ENCODE assay signal across 16 mouse cellular contexts in the genomic region with DNA sequence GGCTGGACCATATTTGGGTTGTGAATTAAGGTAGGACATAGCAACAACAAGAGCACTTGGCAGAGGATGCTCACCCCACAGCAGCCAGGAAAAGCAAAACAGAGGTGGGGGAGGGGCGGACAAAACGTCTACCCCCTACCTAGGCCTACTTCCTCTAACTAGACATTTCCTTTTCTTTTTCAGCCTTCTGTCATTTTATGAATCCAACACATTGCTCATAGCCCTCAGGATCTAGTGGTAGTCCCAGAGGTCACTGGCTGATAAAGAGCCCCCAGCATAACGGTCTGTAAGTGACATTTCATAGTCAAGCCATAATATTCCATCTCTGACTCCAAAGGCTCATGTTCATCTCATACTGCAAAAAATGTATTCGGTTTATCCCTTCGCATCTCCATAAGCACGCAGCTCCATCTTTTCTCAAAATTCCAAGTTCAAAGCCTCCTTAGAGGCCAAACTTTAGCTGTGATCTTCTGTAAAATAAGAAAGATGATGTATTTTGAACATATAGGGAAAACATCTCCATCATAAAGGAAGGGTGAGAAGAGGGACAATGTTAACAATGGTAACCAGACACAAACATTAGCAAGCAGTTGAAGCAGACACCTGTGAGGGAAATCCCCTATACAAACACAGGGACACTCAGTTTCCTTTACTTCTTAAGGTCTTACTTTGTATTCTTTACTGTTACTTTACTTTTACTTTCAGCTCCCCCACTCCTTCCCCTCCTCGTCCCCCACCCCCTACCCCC. TPM values are rescaled to one million over a fixed set of nuclear protein-coding genes. Genes with fewer than 3 reads are reported as not detected.
DNase-seq lines count a peak whose midpoint lies in the region; ATAC-seq and TF ChIP-seq lines count a peak whose summit lies in the region.
"Had no signal": no experiment of that assay in that cellular context is flagged by ENCODE, and none has a peak within 500 bp of the region (broad histone marks: within the 10 kb centered on the region; RNA-seq: fewer than 3 reads in every experiment).

No protein-coding gene starts in this region.

- H3K9ac ChIP-seq in liver, postnatal 0 days (replicated peaks), result no peak overlapping the region
- H3K9ac ChIP-seq in liver, embryonic 12.5 days, result no peak overlapping the region
- H3K9ac ChIP-seq: hindbrain, embryonic 12.5 days; limb, embryonic 13.5 days had no signal

- no peak overlapping the region for H3K27ac ChIP-seq in liver, postnatal 0 days (ENCODE audit: low read depth)
- no peak overlapping the region for H3K27ac ChIP-seq in liver, embryonic 12.5 days
- H3K27ac ChIP-seq: hindbrain, embryonic 12.5 days; limb, embryonic 13.5 days had no signal

- H3K36me3 ChIP-seq in liver, postnatal 0 days (replicated peaks; ENCODE audit: insufficient read depth, low read length), result no peaks in the 10 kb centered on the region
- no peaks in the 10 kb centered on the region for H3K36me3 ChIP-seq in liver, embryonic 12.5 days
- H3K36me3 ChIP-seq in E14TG2a.4 (ENCODE audit: insufficient read depth, low read length), result no peaks in the 10 kb centered on the region
- H3K36me3 ChIP-seq: hindbrain, embryonic 12.5 days; limb, embryonic 13.5 days had no signal

- H3K27me3 ChIP-seq in liver, postnatal 0 days (ENCODE audit: insufficient read depth, low read length), result no peaks in the 10 kb centered on the region
- no peaks in the 10 kb centered on the region; the same call in 1 of the 2 replicates for H3K27me3 ChIP-seq in liver, embryonic 12.5 days (replicated peaks)
- H3K27me3 ChIP-seq in E14TG2a.4 (ENCODE audit: insufficient read depth, low read length), result no peaks in the 10 kb centered on the region
- H3K27me3 ChIP-seq: hindbrain, embryonic 12.5 days; limb, embryonic 13.5 days; Patski had no signal

- TF ChIP-seq CTCF in liver, postnatal 0 days (IDR thresholded peaks at IDR 0.05; ENCODE audit: low read depth), result no peak
- no peak for TF ChIP-seq CTCF in E14TG2a.4 (conservative IDR thresholded peaks at IDR 0.05; ENCODE audit: low read length)

- no peaks in the 10 kb centered on the region for H3K4me1 ChIP-seq in liver, postnatal 0 days (ENCODE audit: insufficient read depth)
- no peaks in the 10 kb centered on the region for H3K4me1 ChIP-seq in liver, embryonic 12.5 days
- H3K4me1 ChIP-seq in E14TG2a.4 (replicated peaks; ENCODE audit: low read depth, low read length), result peaks cover 64% of the 10 kb centered on the region
- H3K4me1 ChIP-seq: hindbrain, embryonic 12.5 days; limb, embryonic 13.5 days had no signal

- no peaks in the 10 kb centered on the region for H3K9me3 ChIP-seq in liver, postnatal 0 days (ENCODE audit: low read length)
- H3K9me3 ChIP-seq in liver, embryonic 12.5 days (replicated peaks), result no peaks in the 10 kb centered on the region
- no peaks in the 10 kb centered on the region for H3K9me3 ChIP-seq in E14TG2a.4 (ENCODE audit: low read length)
- H3K9me3 ChIP-seq: hindbrain, embryonic 12.5 days; limb, embryonic 13.5 days had no signal

- no peak for TF ChIP-seq EP300 in liver, postnatal 0 days (IDR thresholded peaks at IDR 0.05; ENCODE audit: low read depth)

- DNase-seq in liver, postnatal 0 days, result peak; percentile 25
- DNase-seq in induced T-regulatory cell, adult 2 months (ENCODE audit: low read depth), result peak; percentile 70
- peak; percentile 40 for DNase-seq in thymus, postnatal 25 days
- no peak for DNase-seq in kidney, postnatal 4 days
- DNase-seq in layer of hippocampus, adult 9-11 months, result no peak
- DNase-seq: adrenal gland, adult 8-10 months; cerebellum, adult 9-10 months; gastrocnemius, postnatal 36 days; kidney, adult 11 months; lung, adult 18-20 months had no signal

- H3K4me3 ChIP-seq in liver, postnatal 0 days (ENCODE audit: low read depth, low read length), result no peak overlapping the region
- no peak overlapping the region for H3K4me3 ChIP-seq in liver, embryonic 12.5 days
- H3K4me3 ChIP-seq in E14TG2a.4 (replicated peaks; ENCODE audit: low read length), result 0 out of 2 replicates have a peak overlapping the region, but pooled peaks have one; percentile 11
- H3K4me3 ChIP-seq: hindbrain, embryonic 12.5 days; limb, embryonic 13.5 days had no signal

- H3K4me2 ChIP-seq in liver, postnatal 0 days (ENCODE audit: low read depth, low read length), result no peak overlapping the region
- H3K4me2 ChIP-seq in liver, embryonic 12.5 days, result no peak overlapping the region
- H3K4me2 ChIP-seq: hindbrain, embryonic 12.5 days; limb, embryonic 13.5 days had no signal

- ATAC-seq in liver, postnatal 0 days, result no peak
- ATAC-seq in liver, embryonic 12.5 days, result no peak
- no peak for ATAC-seq in megakaryocyte-erythroid progenitor cell, adult 5-6 weeks (replicated peaks; ENCODE audit: low FRiP score, low TSS enrichment, poor library complexity, severe bottlenecking)
- ATAC-seq: Patski had no signal

- WGBS in liver, postnatal 0 days (ENCODE audit: insufficient replicate concordance), result 57% methylated on average over 7 of the region's 7 CpGs
- 51% methylated on average over 7 of the region's 7 CpGs for WGBS in liver, embryonic 12.5 days (ENCODE audit: insufficient replicate concordance)

RNA-seq across cellular contexts. Expression of gene Cd86, which starts 8.8 kb away (rescaled TPM):
- 7.7 and 9.3 TPM in 2 replicates for polyA plus RNA-seq in liver, postnatal 0 days (2015; fragmentation: Nextera tagmentation; extraction: Ambion mirVana)
- polyA plus RNA-seq in liver, embryonic 12.5 days (2016; fragmentation: Nextera tagmentation; extraction: Ambion mirVana), result 4.3 and 4.9 TPM in 2 replicates
- total RNA-seq in megakaryocyte-erythroid progenitor cell, adult 5-6 weeks (2014; fragmentation: Nextera tagmentation), result not detected in 2 replicates
- not detected in 2 replicates for total RNA-seq in megakaryocyte-erythroid progenitor cell, adult 5-6 weeks (2017)
- polyA plus RNA-seq: Patski had no signal

RNA-seq across cellular contexts. Expression of gene Ildr1, which starts 19.1 kb away (rescaled TPM):
- polyA plus RNA-seq in liver, postnatal 0 days (2015; fragmentation: Nextera tagmentation; extraction: Ambion mirVana), result 0.19 and 0.30 TPM in 2 replicates
- 0.05 TPM in 2 replicates for polyA plus RNA-seq in liver, embryonic 12.5 days (2016; fragmentation: Nextera tagmentation; extraction: Ambion mirVana)
- 1.1 TPM in 1 of 2 replicates, not detected in the other for total RNA-seq in megakaryocyte-erythroid progenitor cell, adult 5-6 weeks (2014; fragmentation: Nextera tagmentation)
- total RNA-seq in megakaryocyte-erythroid progenitor cell, adult 5-6 weeks (2017), result not detected in 2 replicates
- total RNA-seq: adrenal gland, adult 8-10 months; gastrocnemius, postnatal 36 days had no signal
- polyA plus RNA-seq: Patski had no signal

Comparison
In these comparisons a context has a peak if more than half of its experiments do, and no peak if none do; other contexts are left out.
1. DNase-seq: peak in liver, postnatal 0 days (single experiment), induced T-regulatory cell, adult 2 months (single experiment) and thymus, postnatal 25 days (single experiment); none in kidney, postnatal 4 days (0 of 2) and layer of hippocampus, adult 9-11 months (single experiment).